Comparison of ENCODE assay signal across 24 mouse cellular contexts in genomic region chr17:4080564-4080963, GRCm38 (mm10).
"Had no signal": no experiment of that assay in that cellular context is flagged by ENCODE, and none has a peak within 500 bp of the region (broad histone marks: within the 10 kb centered on the region; RNA-seq: fewer than 3 reads in every experiment).

No protein-coding gene starts in this region.

- H3K27ac ChIP-seq: embryonic facial prominence, embryonic 10.5 days; embryonic facial prominence, embryonic 12.5 days; embryonic facial prominence, embryonic 13.5 days; embryonic facial prominence, embryonic 15.5 days; forebrain, embryonic 10.5 days; forebrain, embryonic 12.5 days; forebrain, embryonic 13.5 days; forebrain, embryonic 15.5 days; gastrocnemius, adult 2 months; heart, adult 2 months; heart, embryonic 10.5 days had no signal

- H3K9me3 ChIP-seq: embryonic facial prominence, embryonic 10.5 days; embryonic facial prominence, embryonic 12.5 days; embryonic facial prominence, embryonic 13.5 days; embryonic facial prominence, embryonic 15.5 days; forebrain, embryonic 10.5 days; forebrain, embryonic 12.5 days; forebrain, embryonic 13.5 days; forebrain, embryonic 15.5 days; heart, embryonic 10.5 days had no signal

- H3K4me3 ChIP-seq: embryonic facial prominence, embryonic 10.5 days; embryonic facial prominence, embryonic 12.5 days; embryonic facial prominence, embryonic 13.5 days; embryonic facial prominence, embryonic 15.5 days; erythroblast, embryonic 14.5 days; forebrain, embryonic 10.5 days; forebrain, embryonic 12.5 days; forebrain, embryonic 13.5 days; forebrain, embryonic 15.5 days; gastrocnemius, adult 2 months; heart, adult 2 months; heart, embryonic 10.5 days had no signal

- H3K27me3 ChIP-seq: embryonic facial prominence, embryonic 12.5 days; embryonic facial prominence, embryonic 13.5 days; embryonic facial prominence, embryonic 15.5 days; forebrain, embryonic 12.5 days; forebrain, embryonic 13.5 days; forebrain, embryonic 15.5 days had no signal

- H3K4me2 ChIP-seq: embryonic facial prominence, embryonic 12.5 days; embryonic facial prominence, embryonic 13.5 days; embryonic facial prominence, embryonic 15.5 days; forebrain, embryonic 12.5 days; forebrain, embryonic 13.5 days; forebrain, embryonic 15.5 days; heart, embryonic 11.5 days had no signal

- H3K36me3 ChIP-seq: embryonic facial prominence, embryonic 10.5 days; embryonic facial prominence, embryonic 12.5 days; embryonic facial prominence, embryonic 13.5 days; embryonic facial prominence, embryonic 15.5 days; forebrain, embryonic 10.5 days; forebrain, embryonic 12.5 days; forebrain, embryonic 15.5 days; heart, embryonic 10.5 days had no signal

- DNase-seq: cerebellum, postnatal 14 days; cerebellum, postnatal 25 days; cerebellum, postnatal 36 days; embryo, embryonic 11 days; forebrain, postnatal 0 days; gastrocnemius, adult 2 months; gastrocnemius, postnatal 10 days; gastrocnemius, postnatal 14 days; gastrocnemius, postnatal 25 days; gastrocnemius, postnatal 36 days; heart, adult 11 months; heart, adult 18-20 months; heart, adult 2 months had no signal

- H3K4me1 ChIP-seq: embryonic facial prominence, embryonic 10.5 days; embryonic facial prominence, embryonic 12.5 days; embryonic facial prominence, embryonic 13.5 days; embryonic facial prominence, embryonic 15.5 days; forebrain, embryonic 10.5 days; forebrain, embryonic 12.5 days; forebrain, embryonic 13.5 days; forebrain, embryonic 15.5 days; heart, embryonic 10.5 days had no signal

- H3K9ac ChIP-seq: embryonic facial prominence, embryonic 12.5 days; embryonic facial prominence, embryonic 13.5 days; embryonic facial prominence, embryonic 15.5 days; forebrain, embryonic 12.5 days; forebrain, embryonic 13.5 days; forebrain, embryonic 15.5 days; forebrain, postnatal 0 days had no signal
